Mouse (Mus musculus): ENCODE results near the gene Fpgs.

The Fpgs gene

GRCm38 (mm10) chr2:32724149-32724548 is 20.2 kb upstream of the Fpgs start:
- no peak for DNase-seq

DNA sequence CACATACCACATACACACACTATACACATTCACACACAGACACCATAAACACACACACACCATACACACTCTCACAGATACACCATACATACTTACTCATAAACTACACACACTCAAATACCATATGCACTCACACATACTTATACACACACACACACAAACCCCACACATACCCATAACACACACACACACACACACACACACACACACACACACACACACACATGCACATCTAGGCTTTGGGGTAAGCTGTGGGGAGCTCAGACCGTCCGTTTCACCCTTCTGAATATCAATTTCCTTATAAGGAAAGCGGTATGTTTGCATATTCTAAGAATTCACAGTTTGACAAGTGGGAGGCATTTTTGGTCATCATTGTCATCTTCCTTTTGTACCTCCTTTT is 18.6 kb upstream of the Fpgs start:
- no peak for DNase-seq

- no peak for DNase-seq
Measured at GRCm38 (mm10) chr2:32722046-32722445, 18.1 kb upstream of the Fpgs start.

- no peak for DNase-seq
Measured at GRCm38 (mm10) chr2:32720681-32721229, 16.8 kb upstream of the Fpgs start, which contains the start of gene Sh2d3c. Gene Sh2d3c (plus strand): TSS chr2:32721055.

GRCm38 (mm10) chr2:32720053-32720452 is 16.1 kb upstream of the Fpgs start:
- no peak for DNase-seq

DNA sequence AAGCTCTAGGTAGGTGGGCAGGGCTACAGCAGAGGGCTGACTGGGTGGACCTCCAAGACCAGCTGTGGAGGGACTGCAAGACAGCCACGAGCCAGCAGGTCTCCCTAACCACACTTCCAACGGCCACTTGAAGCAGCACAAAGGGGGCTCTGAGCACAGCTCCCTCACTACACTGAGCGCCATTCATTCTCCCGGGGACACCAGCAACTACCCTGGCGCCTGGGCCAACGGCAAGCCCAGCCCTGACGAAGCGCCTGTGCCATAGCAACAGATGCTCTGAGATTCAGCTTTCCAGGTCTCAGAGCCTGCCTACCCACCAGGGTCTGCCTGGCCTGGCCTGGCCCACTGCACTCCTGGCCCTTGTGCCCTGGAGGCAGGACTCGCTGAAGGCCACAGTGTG is 14.8 kb upstream of the Fpgs start:
- peak in 1 of 2 experiments; percentile 37 for DNase-seq

DNA sequence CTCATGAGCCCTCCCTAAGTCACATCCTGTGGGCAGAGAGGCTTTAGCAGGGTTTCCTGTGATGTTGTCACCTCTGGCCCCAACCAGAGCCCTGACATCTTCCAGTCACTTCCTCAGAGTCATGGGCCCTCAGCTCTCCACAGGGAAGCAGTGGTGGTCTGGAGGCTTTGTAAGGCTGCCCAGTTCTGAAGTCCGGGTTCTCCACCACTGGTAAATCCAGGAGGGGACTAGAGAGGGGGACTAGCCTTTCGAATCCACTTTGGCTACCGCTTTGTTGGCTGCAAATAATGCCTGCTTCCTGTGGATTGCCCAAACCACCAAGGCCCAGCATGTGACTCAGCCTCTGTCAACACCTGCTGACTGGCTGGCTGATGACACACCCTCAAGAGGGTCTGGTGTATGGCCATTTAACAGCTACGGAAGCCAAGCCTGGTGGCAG is 11.1 kb upstream of the Fpgs start:
- DNase-seq, result no peak

DNA sequence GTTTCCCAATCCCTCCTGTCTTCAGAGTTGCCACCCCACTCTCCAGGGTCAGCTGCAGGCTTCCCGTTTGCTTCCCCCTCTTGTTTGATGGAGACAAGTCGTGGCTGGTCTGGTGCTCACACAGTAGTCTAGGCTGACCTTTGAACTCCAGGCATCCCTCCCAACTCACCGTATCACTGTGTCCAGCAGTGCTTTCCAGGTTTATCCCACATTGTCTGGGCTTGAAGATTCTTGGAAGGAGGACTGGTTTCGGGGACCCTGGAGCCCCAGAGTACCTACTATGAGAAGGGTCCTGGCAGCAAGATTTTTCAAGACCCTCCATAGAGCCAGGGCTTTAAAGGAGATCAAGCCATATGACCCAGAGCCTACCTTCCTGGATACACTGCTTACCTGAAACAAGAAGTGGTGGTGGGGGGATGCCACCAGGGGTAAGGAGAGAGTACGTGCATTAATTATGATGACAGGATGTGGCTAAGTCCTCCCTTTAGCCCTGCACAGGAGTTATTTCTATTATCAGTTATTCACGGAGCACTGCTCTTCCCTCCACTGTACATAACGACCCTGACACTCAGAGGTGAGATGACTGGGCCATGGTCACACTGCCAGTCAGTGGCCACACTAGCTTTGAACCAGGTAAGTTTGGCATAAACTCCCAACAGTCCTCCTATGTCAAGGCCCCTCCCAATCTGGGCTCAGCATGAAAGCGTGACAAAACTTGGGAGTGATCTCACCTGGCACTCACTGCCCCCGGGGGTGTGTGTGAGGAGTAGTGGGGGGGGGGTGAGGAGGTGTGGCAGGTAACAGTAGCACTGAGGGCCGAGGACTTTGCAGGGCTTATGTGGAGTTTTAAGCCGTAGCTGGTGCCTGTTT is 10.4 kb upstream of the Fpgs start:
- peak in 1 of 2 experiments; percentile 43 for DNase-seq

GRCm38 (mm10) chr2:32712934-32713817 is 9.2 kb upstream of the Fpgs start, which contains the start of gene Cdk9:
Gene Cdk9 (minus strand): TSS chr2:32713076.
- peak; percentile 95 to 96 for DNase-seq

DNA sequence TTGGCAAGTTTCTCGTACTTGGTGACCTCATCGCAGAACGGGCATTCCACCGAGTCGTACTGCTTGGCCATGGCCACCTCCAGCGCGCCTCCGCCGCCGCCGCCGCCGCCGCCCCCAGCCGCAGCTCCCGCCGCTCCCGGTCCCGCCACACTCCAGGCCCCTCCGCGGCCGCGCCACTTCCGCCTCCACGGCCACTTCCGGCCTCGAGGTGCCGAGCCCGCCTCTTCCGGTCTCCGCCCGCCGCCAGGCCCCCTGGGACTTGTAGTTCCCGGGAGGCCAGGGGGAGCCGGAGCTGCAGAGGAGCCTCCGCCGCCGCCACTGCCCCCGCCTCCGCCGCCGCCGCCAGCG is 8.6 kb upstream of the Fpgs start:
- DNase-seq, result peak; percentile 97 to 98

- DNase-seq, result peak; percentile 66 to 67
Measured at GRCm38 (mm10) chr2:32712108-32712551, 8.2 kb upstream of the Fpgs start.

- no peak for DNase-seq
Measured at GRCm38 (mm10) chr2:32711301-32712056, 7.5 kb upstream of the Fpgs start.

- DNase-seq, result no peak
Measured at GRCm38 (mm10) chr2:32710425-32710824, 6.5 kb upstream of the Fpgs start.

DNA sequence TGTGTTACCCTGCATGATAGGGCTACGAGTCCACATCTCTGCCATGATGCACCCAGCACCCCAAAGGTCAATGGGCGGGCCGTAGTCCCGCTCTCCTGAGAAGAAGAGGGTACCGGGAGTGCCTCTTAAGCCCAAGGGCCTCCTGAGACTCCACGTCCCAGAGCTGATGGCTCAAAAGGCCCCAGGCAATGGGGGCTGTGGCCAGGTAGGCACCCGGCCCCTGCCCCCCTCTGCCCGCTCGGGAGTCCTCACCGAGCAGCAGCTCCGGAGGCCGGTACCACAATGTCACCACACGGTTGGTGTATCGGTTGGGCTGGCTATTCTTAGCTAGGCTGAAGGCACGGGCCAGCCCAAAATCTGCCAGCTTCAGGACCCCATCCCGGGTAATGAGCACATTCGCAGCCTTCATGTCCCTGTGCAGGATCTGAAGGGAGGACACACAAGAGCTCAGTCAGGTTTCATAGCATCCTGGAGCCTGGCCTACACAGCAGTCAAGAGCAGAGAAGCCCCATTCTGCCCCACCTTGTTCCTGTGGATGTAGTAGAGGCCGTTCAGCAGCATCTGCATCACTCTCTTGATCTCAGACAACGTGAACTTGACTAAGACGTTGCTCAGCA is 5.7 kb upstream of the Fpgs start:
- DNase-seq, result no peak

DNA sequence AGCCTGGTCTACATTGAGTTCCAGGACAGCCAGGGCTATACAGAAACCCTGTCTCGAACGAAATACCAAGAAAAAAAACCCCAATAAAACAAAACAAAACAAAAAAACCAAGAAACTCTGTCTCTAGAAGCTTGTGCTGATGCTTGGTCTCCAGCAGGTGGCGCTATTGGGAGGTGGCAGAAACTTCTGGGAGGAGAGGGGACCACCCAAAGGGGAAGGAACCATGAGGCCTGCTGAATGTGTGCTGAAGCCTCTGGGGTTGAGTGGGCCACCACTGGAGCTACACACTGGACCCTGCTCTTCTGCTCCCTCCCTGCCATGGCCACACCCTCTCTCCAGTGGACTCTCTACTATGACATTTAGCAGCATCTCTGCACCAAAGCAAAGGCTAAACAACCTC is 4.7 kb upstream of the Fpgs start:
- peak; percentile 61 to 84 for DNase-seq

DNA sequence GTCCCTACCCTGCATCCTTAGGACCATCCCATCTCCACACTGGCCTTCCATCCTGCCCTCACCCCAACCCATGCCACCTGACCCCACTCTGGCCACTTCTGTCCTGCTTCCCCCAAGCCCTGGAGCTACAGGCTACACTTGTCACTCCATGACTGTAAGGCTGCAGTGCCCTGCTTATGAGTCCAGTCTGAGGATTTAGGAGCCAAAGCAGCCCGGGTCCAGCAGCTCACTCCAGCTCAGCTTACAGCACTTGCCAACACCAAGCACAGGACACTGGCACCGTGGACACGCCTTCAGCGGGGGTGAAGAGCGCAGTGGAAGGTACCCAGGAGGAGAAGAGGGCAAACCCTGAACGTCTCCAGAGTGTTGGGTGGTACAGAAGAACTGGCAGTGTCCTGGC is 3.0 kb upstream of the Fpgs start:
- DNase-seq, result no peak

DNA sequence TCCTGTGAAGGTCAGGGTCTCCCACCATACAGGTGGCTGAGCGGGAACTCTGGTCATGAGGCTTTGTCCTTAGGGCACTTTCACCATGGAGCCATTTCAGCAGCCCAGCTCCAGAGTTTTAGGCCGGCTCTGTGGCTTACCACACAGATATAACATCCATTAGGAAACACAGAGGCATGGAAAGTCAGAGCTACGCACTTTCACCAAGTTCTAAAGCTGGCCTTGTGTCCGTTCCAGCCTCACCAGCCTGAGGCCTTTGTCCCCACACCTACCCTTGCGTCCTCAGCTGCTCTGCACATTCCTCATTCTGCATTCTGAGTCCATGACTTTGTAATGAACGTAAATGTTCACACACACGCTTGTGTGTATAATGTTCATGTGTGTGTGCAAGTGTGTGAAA is 1.1 kb upstream of the Fpgs start:
- DNase-seq, result no peak

GRCm38 (mm10) chr2:32703046-32703445 is 899 bp downstream of the Fpgs start:
- DNase-seq, result no peak

DNA sequence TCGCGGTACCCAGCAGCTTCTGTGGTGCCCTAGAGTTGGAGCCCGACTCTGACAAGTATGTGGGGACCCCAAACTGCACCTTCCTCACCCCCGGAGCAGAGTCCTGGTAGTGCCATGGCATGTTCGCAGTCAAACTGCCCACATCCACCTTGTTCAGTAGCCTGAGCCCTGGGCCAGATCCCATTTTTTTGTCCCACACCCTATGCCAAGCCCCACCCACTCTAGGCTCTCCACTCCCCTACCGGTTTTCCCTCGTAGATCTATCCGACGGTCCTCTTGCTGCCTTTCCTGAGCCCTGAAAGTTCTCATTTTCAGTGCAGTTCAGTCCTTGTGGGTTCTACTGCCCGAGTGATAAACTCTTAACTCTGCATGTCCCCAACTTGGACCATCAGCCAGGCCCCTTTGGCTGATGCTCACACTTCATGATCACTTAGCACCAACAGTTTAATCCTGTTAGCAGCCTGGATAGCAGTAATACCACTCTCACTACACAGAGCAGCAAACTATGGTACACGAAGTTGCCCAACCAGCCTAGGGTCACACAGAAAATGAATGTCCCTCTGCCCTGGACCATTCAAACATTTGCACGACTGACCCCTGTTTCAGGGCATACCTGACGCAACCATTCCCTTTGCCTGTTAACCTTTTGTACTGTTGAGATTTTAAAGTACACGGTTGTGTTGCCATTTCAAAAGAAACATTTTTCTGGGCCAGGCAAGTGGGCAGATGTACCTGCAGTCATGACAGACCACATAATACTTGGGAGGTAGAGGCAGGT is 2.8 kb downstream of the Fpgs start:
- no peak for DNase-seq

GRCm38 (mm10) chr2:32699680-32700079 is 4.3 kb downstream of the Fpgs start:
- DNase-seq, result no peak

GRCm38 (mm10) chr2:32694691-32695090 is 9.3 kb downstream of the Fpgs start:
- no peak for DNase-seq

All from cerebellum, postnatal 14 days (tissue).